Mouse (Mus musculus) left cerebral cortex, postnatal 10 days (tissue): ENCODE data around the gene Zpbp2. TPM values are rescaled to one million over a fixed set of nuclear protein-coding genes. Genes with fewer than 3 reads are reported as not detected.
"Not testable (repeated sequence)": the region's sequence is repeated elsewhere in the genome, so short reads cannot be mapped to it uniquely, and the experiment has no call there.

Experiments used
- DNase-seq, 2 experiments: peaks; one replicate each; pipeline ENCODE4 v3.0.0; 2021 to 2022; ENCODE audit warnings: low spot score in 2 of 2, mixed read lengths in 1 of 2; ENCODE audit errors: extremely low spot score in 1 of 2
- intact Hi-C: fragments of 180-260 bp; cut with DNase I; formaldehyde crosslinking; loops from one replicate; pipeline ENCODE4 v1.15.1; 2025
- total RNA-seq, 2 experiments: library from RNA; stranded (reverse); gene quantifications; 2 replicates each; pipeline ENCODE4 v1.2.3; 2021

Zpbp2 gene
- total RNA-seq, 2 experiments from 2014 or later = not detected

GRCm38 (mm10) chr11:98586892-98587563 is 36.1 kb downstream of the Zpbp2 start, which contains the start of gene Ormdl3:
Gene Ormdl3, minus strand, starts transcription at chr11:98587368.
- DNase-seq = peak; percentile 98 to 99
- intact Hi-C loops = no loop called here

DNA sequence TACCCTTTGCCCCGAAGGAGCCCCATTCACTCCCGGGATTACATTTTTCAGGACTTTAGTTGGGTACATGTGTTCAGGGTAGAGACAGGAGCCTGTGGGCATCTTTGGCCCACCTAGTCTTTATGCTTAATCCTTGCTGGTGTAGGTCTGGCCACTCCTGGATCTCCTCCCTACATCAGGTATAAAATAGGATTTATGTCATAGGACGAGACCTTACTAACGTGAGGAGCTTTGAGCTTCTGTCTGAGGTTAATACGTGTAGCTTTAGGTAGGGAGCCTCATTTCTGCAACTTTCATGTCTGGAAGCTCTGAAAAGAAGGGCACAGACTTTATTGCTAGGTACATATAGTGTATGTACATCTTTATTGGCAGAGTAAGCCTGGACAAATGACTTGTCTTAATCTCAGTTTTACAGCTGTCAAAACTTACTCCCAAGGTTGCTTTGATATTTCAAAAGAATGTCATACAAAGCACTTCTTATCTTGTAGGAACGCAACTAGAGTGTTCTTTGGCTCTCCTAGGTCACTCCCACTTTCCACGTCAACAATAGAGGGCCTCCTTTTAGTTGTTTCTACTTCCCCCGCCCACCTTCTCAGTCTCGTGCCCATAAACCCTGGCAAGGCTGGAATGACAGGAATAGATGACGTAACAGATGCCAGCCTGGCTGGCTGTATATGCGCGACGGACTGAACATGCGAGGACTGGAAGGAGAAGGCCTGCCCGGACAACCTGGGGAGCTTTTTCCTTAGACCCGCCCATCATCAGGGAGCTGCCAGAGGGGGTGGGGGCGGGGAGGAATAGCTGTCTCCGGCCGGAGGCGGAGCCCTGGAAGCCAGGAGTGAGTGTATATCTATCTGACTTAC is 37.0 kb downstream of the Zpbp2 start:
- peak; percentile 35 to 75 for DNase-seq
- intact Hi-C loops = no loop called here

- DNase-seq = no peak
- intact Hi-C loops = no loop called here
These were observed 38.0 kb downstream of the Zpbp2 start for GRCm38 (mm10) chr11:98588833-98589281.

GRCm38 (mm10) chr11:98589306-98589705 is 38.4 kb downstream of the Zpbp2 start:
- DNase-seq = no peak
- intact Hi-C loops = no loop called here

DNA sequence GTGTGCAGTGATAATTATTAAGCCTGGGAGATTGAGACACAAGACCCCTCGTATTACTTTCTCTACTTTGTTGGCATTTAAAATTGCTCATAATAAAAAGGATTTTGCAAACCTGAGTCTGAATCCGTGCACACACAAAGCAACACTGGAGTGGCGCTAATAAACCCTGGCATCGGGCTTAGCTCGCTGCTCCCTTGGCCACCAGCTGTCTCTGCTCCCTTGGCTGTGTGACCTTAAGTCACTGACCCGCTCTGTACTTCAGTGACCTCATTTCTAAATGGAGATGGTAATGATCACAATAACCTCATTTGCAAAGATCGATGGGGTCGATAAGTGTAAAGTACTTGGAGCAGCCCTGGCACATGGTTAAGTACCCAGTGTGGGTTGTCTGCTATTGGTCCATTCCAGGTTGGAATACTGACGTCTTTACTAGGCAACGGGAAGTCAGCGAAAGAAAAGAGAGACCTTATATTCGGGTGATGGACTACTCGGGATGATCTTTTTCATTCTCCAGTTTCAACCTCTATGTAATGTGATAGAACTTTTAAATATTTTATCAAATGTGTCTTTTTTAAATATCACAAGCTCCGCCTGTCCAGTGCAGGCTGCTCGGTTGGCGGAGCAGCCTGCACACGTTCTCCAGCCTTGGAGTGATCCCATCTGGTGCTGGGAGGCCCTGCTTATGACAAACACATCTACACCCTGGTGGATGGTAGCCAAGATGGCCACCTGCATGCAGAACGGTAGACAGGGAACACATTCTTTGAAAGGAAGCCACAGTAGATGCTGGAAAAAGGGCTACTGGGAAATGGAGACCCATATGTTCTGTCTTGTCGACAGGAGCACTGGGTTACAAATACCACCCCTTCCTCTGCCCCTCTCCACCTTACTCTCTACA is 39.9 kb downstream of the Zpbp2 start:
- intact Hi-C loops = no loop called here
- no peak for DNase-seq

GRCm38 (mm10) chr11:98595021-98595420 is 44.1 kb downstream of the Zpbp2 start:
- intact Hi-C loops = no loop called here
- DNase-seq = no peak

- intact Hi-C loops = no loop called here
- no peak for DNase-seq
These were observed 44.6 kb downstream of the Zpbp2 start for GRCm38 (mm10) chr11:98595473-98595872.

DNA sequence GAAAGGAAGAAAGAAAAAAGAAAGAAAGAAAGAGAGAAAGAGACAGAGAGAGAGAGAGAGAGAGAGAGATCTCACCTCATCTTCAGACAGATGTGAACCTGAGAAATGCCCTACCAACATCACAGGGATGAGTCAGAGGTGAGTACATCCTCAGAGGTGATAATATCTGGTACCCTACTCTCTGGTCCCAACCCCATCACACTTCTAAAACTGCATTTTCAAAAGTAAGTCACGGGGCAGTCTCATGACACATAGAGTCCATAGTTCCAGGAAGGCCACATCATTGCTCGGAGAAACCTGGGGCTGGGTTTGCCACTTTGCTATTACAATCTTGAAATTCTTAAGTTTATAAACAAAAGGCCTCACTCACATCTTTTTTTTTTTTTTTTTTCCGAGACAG is 45.1 kb downstream of the Zpbp2 start:
- intact Hi-C loops = no loop called here

GRCm38 (mm10) chr11:98597363-98597762 is 46.5 kb downstream of the Zpbp2 start:
- DNase-seq = peak in 1 of 2 experiments; percentile 60
- intact Hi-C loops = no loop called here

More for the DNA sequence above, 45.1 kb downstream of the Zpbp2 start:
- no peak for DNase-seq

- DNase-seq = no peak
- intact Hi-C loops = no loop called here
These were observed 47.1 kb downstream of the Zpbp2 start, which contains the start of gene Lrrc3c for GRCm38 (mm10) chr11:98597991-98598390. Gene Lrrc3c, plus strand, starts transcription at chr11:98598291.

GRCm38 (mm10) chr11:98598851-98599290 is 48.0 kb downstream of the Zpbp2 start:
- no peak for DNase-seq
- intact Hi-C loops = no loop called here

- DNase-seq = no peak
- intact Hi-C loops = no loop called here
These were observed 48.4 kb downstream of the Zpbp2 start for GRCm38 (mm10) chr11:98599291-98599690.

DNA sequence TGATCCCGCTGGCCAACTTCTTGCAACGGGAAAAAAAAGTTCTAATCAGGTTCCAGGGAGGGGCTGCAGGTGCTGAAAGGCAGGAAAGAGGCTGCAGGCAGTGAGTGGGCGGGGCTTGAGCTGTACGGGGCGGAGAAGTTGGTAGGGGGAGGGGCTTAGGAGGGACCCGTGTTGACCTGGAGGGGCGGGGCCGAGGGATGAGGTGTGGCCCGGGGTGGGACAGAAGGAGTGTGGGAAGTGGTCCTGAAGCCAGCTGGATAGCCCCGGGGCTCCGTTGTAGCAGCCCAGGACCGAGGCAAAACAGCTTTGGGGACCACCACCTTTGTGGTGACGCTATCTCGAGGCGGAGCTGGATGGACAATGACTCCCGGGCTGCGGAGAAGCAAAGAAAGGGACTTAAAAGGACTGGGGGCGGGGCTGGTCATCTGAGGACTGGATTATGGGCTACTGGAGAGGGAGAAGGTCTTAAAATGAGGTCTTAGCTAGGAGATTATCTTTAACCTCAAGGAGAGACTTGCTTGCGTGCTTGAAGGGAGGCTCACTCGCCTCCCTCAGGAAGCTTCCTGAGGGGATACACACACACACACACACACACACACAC is 51.3 kb downstream of the Zpbp2 start:
- intact Hi-C loops = no loop called here
- DNase-seq = no peak

DNA sequence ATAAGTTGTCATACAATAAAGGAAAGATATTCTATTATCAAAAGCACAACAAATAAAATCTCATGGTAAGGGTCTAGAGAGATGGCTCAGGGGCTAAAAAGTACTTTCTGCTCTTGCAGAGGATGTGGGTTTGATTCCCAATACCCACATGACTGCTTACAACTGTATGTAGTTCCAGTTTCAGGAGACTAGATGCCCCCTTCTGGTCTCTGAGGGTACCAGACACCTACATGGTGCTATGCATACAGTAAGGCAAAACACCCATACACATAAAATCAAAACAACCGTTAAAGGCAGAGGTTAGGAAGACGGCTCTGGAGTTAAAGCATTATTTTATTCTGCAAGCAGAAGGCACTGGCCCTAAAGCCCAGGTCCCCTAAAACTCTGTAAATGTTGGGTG is 53.1 kb downstream of the Zpbp2 start:
- intact Hi-C loops = no loop called here

DNA sequence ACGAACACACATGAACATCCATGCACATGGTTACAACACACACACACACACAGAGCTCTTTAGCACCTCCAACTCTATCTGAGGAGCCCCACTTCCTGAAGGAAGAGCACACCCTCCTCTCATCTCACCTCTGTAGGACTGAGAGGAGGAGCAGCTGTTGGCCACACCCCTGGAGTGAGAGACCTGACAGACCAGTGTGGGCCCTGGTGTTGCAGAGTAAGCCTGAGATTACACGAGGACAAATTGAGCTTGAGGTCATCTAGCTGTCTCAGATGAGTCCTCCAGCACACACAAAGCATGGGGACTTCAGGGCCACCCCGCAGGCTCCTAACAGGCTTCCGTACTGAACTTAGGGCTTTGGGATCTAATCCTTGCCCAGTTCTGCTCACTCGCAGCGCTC is 54.0 kb downstream of the Zpbp2 start:
- intact Hi-C loops = loop anchor here (5.0 kb wide), 1 partner anchor 52 kb away; no protein-coding TSS in a partner anchor
- not testable (repeated sequence) for DNase-seq

More for the DNA sequence above, 53.1 kb downstream of the Zpbp2 start:
- DNase-seq = no peak

GRCm38 (mm10) chr11:98606763-98607162 is 55.9 kb downstream of the Zpbp2 start:
- intact Hi-C loops = loop anchor here (5.0 kb wide), 1 partner anchor 51 kb away; no protein-coding TSS in a partner anchor
- DNase-seq = peak; percentile 36 to 51
